Mouse (Mus musculus): Measurements from ENCODE around the gene Hspa1l. TPM values are rescaled to one million over a fixed set of nuclear protein-coding genes. Genes with fewer than 3 reads are reported as not detected.
A peak's percentile ranks its signal among the peaks of the same experiment; 100 is the strongest.
"Not testable (repeated sequence)": the region's sequence is repeated elsewhere in the genome, so short reads cannot be mapped to it uniquely, and the experiment has no call there.

Gene Hspa1l
- polyA plus RNA-seq, 1 experiment from 2014 or later, result 1.4 TPM

GRCm38 (mm10) chr17:34960702-34961493 lies 11.6 kb upstream of the Hspa1l start:
- H3K4me3 ChIP-seq (ENCODE audit: low read depth, low read length), result no peak overlapping the region
- ATAC-seq, result no peak
- no peak overlapping the region for H3K4me2 ChIP-seq (ENCODE audit: low read length)
- H3K9ac ChIP-seq (ENCODE audit: low read length), result no peak overlapping the region
- no peak overlapping the region for H3K27ac ChIP-seq (ENCODE audit: low read depth, low read length)
- 0 out of 2 replicates have a peak, but pooled peaks cover 2% of the 10 kb centered on the region for H3K27me3 ChIP-seq (replicated peaks; ENCODE audit: control insufficient read depth, insufficient read depth, low read length)
- H3K9me3 ChIP-seq (replicated peaks; ENCODE audit: control insufficient read depth, low read length), result no peaks in the 10 kb centered on the region
- no peak for DNase-seq (ENCODE audit: low spot score)
- no peaks in the 10 kb centered on the region for H3K36me3 ChIP-seq (ENCODE audit: control insufficient read depth, insufficient read depth, low read length)
- no peaks in the 10 kb centered on the region; the same call in 1 of the 2 replicates for H3K4me1 ChIP-seq (ENCODE audit: control insufficient read depth, insufficient read depth, low read length)

GRCm38 (mm10) chr17:34962125-34962524 lies 10.4 kb upstream of the Hspa1l start:
- ATAC-seq, result no peak
- H3K27me3 ChIP-seq (replicated peaks; ENCODE audit: control insufficient read depth, insufficient read depth, low read length), result no peaks in the 10 kb centered on the region
- no peaks in the 10 kb centered on the region; the same call in 1 of the 2 replicates for H3K4me1 ChIP-seq (ENCODE audit: control insufficient read depth, insufficient read depth, low read length)
- H3K4me2 ChIP-seq (ENCODE audit: low read length), result no peak overlapping the region
- no peak for DNase-seq (ENCODE audit: low spot score)
- no peak overlapping the region for H3K9ac ChIP-seq (ENCODE audit: low read length)
- no peak overlapping the region for H3K4me3 ChIP-seq (ENCODE audit: low read depth, low read length)
- H3K36me3 ChIP-seq (ENCODE audit: control insufficient read depth, insufficient read depth, low read length), result no peaks in the 10 kb centered on the region
- WGBS, result 52% methylated on average over 3 of the region's 3 CpGs
- H3K9me3 ChIP-seq (replicated peaks; ENCODE audit: control insufficient read depth, low read length), result no peaks in the 10 kb centered on the region
- no peak overlapping the region for H3K27ac ChIP-seq (ENCODE audit: low read depth, low read length)

- 57% methylated on average over 1 of the region's 1 CpGs for WGBS
These were observed 9.7 kb upstream of the Hspa1l start for GRCm38 (mm10) chr17:34962841-34963240.

GRCm38 (mm10) chr17:34964640-34965049 lies 7.9 kb upstream of the Hspa1l start:
- H3K27me3 ChIP-seq (replicated peaks; ENCODE audit: control insufficient read depth, insufficient read depth, low read length), result peaks cover 16% of the 10 kb centered on the region
- no peaks in the 10 kb centered on the region; the same call in 1 of the 2 replicates for H3K4me1 ChIP-seq (ENCODE audit: control insufficient read depth, insufficient read depth, low read length)
- no peak for DNase-seq (ENCODE audit: low spot score)
- H3K9ac ChIP-seq (ENCODE audit: low read length), result no peak overlapping the region
- H3K36me3 ChIP-seq (ENCODE audit: control insufficient read depth, insufficient read depth, low read length), result no peaks in the 10 kb centered on the region
- H3K27ac ChIP-seq (ENCODE audit: low read depth, low read length), result no peak overlapping the region
- no peak for ATAC-seq
- no peaks in the 10 kb centered on the region for H3K9me3 ChIP-seq (replicated peaks; ENCODE audit: control insufficient read depth, low read length)
- no peak overlapping the region for H3K4me2 ChIP-seq (ENCODE audit: low read length)
- 6% methylated on average over 1 of the region's 1 CpGs for WGBS
- H3K4me3 ChIP-seq (ENCODE audit: low read depth, low read length), result no peak overlapping the region

More at GRCm38 (mm10) chr17:34962841-34963240, 9.7 kb upstream of the Hspa1l start:
- no peaks in the 10 kb centered on the region; the same call in 1 of the 2 replicates for H3K27me3 ChIP-seq (replicated peaks; ENCODE audit: control insufficient read depth, insufficient read depth, low read length)
- no peak overlapping the region for H3K9ac ChIP-seq (ENCODE audit: low read length)
- DNase-seq (ENCODE audit: low spot score), result no peak
- no peaks in the 10 kb centered on the region for H3K36me3 ChIP-seq (ENCODE audit: control insufficient read depth, insufficient read depth, low read length)
- no peak for ATAC-seq
- H3K4me2 ChIP-seq (ENCODE audit: low read length), result no peak overlapping the region
- no peak overlapping the region for H3K4me3 ChIP-seq (ENCODE audit: low read depth, low read length)
- H3K4me1 ChIP-seq (ENCODE audit: control insufficient read depth, insufficient read depth, low read length), result no peaks in the 10 kb centered on the region; the same call in 1 of the 2 replicates
- no peak overlapping the region for H3K27ac ChIP-seq (ENCODE audit: low read depth, low read length)
- H3K9me3 ChIP-seq (replicated peaks; ENCODE audit: control insufficient read depth, low read length), result no peaks in the 10 kb centered on the region

- no peak overlapping the region for H3K9ac ChIP-seq (ENCODE audit: low read length)
These were observed 6.9 kb upstream of the Hspa1l start for GRCm38 (mm10) chr17:34965627-34966026.

GRCm38 (mm10) chr17:34969822-34970221 lies 2.7 kb upstream of the Hspa1l start, which contains the start of gene Gm20481:
Gene Gm20481 (plus strand): TSS chr17:34969912.
- H3K9ac ChIP-seq (ENCODE audit: low read length); H3K4me2 ChIP-seq (ENCODE audit: low read length); H3K4me1 ChIP-seq (ENCODE audit: control insufficient read depth, insufficient read depth, low read length); ATAC-seq; DNase-seq (ENCODE audit: low spot score); H3K36me3 ChIP-seq (ENCODE audit: control insufficient read depth, insufficient read depth, low read length); H3K4me3 ChIP-seq (ENCODE audit: low read depth, low read length); H3K27ac ChIP-seq (ENCODE audit: low read depth, low read length); H3K9me3 ChIP-seq (replicated peaks; ENCODE audit: control insufficient read depth, low read length): not testable (repeated sequence)
- WGBS, result 79% methylated on average over 6 of the region's 11 CpGs
- H3K27me3 ChIP-seq (replicated peaks; ENCODE audit: control insufficient read depth, insufficient read depth, low read length), result peaks cover 19% of the 10 kb centered on the region

More at GRCm38 (mm10) chr17:34965627-34966026, 6.9 kb upstream of the Hspa1l start:
- no peaks in the 10 kb centered on the region for H3K4me1 ChIP-seq (ENCODE audit: control insufficient read depth, insufficient read depth, low read length)
- no peaks in the 10 kb centered on the region for H3K36me3 ChIP-seq (ENCODE audit: control insufficient read depth, insufficient read depth, low read length)
- 84% methylated on average over 5 of the region's 5 CpGs for WGBS
- no peak overlapping the region for H3K4me2 ChIP-seq (ENCODE audit: low read length)
- ATAC-seq (no peak), DNase-seq (ENCODE audit: low spot score) (no peak)
- H3K4me3 ChIP-seq (ENCODE audit: low read depth, low read length), result no peak overlapping the region
- peaks cover 19% of the 10 kb centered on the region for H3K27me3 ChIP-seq (replicated peaks; ENCODE audit: control insufficient read depth, insufficient read depth, low read length)
- H3K9me3 ChIP-seq (replicated peaks; ENCODE audit: control insufficient read depth, low read length), result no peaks in the 10 kb centered on the region
- no peak overlapping the region for H3K27ac ChIP-seq (ENCODE audit: low read depth, low read length)

- not testable (repeated sequence) for H3K36me3 ChIP-seq (ENCODE audit: control insufficient read depth, insufficient read depth, low read length); DNase-seq (ENCODE audit: low spot score); H3K9ac ChIP-seq (ENCODE audit: low read length); H3K4me3 ChIP-seq (ENCODE audit: low read depth, low read length); ATAC-seq; H3K27ac ChIP-seq (ENCODE audit: low read depth, low read length); H3K4me2 ChIP-seq (ENCODE audit: low read length); H3K4me1 ChIP-seq (ENCODE audit: control insufficient read depth, insufficient read depth, low read length); H3K9me3 ChIP-seq (replicated peaks; ENCODE audit: control insufficient read depth, low read length)
- peaks cover 19% of the 10 kb centered on the region for H3K27me3 ChIP-seq (replicated peaks; ENCODE audit: control insufficient read depth, insufficient read depth, low read length)
- WGBS, result 46% methylated on average over 14 of the region's 37 CpGs
These were observed 1.7 kb upstream of the Hspa1l start for GRCm38 (mm10) chr17:34970850-34971249.

- DNase-seq (ENCODE audit: low spot score); H3K9me3 ChIP-seq (replicated peaks; ENCODE audit: control insufficient read depth, low read length); H3K9ac ChIP-seq (ENCODE audit: low read length); H3K27ac ChIP-seq (ENCODE audit: low read depth, low read length); H3K36me3 ChIP-seq (ENCODE audit: control insufficient read depth, insufficient read depth, low read length); H3K4me1 ChIP-seq (ENCODE audit: control insufficient read depth, insufficient read depth, low read length): not testable (repeated sequence)
- H3K27me3 ChIP-seq (replicated peaks; ENCODE audit: control insufficient read depth, insufficient read depth, low read length), result peaks cover 19% of the 10 kb centered on the region
- 1% methylated on average over 14 of the region's 43 CpGs for WGBS
- peak; percentile 50; the same call in 1 of the 2 replicates for ATAC-seq
- H3K4me2 ChIP-seq (ENCODE audit: low read length), result peak overlapping the region; percentile 77
- H3K4me3 ChIP-seq (ENCODE audit: low read depth, low read length), result peak overlapping the region; percentile 28
These were observed 822 bp upstream of the Hspa1l start for GRCm38 (mm10) chr17:34971694-34972068.

Measured in forebrain, embryonic 14.5 days (tissue).